Mouse (Mus musculus): ENCODE measurements around the gene Zhx3. TPM values are rescaled to one million over a fixed set of nuclear protein-coding genes. Genes with fewer than 3 reads are reported as not detected.

The Zhx3 gene
- polyA plus RNA-seq, 1 experiment: 7.8 TPM

DNA sequence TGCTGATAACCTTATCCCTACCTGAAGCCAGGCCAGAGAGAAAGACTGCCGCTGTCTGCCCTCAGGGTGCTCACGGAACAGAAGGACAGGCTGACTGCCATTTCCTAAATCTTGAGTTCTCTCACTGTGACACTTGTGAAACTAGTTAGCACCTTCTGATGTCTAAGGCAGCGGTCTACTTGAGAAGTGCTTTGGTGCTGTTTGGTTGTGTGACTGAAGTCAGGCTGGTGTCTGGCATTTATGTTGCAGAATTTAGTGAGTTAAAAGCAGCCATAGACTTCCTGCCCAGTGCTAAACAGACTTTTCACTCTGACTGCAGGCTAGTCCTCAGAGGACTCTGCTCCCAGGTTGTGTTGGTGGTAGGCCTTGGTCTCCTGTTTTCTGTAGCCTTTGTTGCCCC is 138.5 kb downstream of the Zhx3 start:
- H3K27ac ChIP-seq (ENCODE audit: control insufficient read depth, insufficient read depth, low read length): peak overlapping the region; percentile 94
- 35% methylated on average over 3 of the region's 3 CpGs for WGBS
- peak overlapping the region; percentile 7; the same call in 1 of the 2 replicates for H3K4me3 ChIP-seq (ENCODE audit: control insufficient read depth, insufficient read depth, low read length)
- no peak for TF ChIP-seq CTCF (IDR thresholded peaks at IDR 0.05; ENCODE audit: borderline replicate concordance, control insufficient read depth, extremely low read depth, insufficient read depth, low read length, poor library complexity)
- no peak for TF ChIP-seq POLR2A (IDR thresholded peaks at IDR 0.05; ENCODE audit: control insufficient read depth, extremely low read depth, insufficient read depth, low read length, poor library complexity)
- peak; percentile 42 for DNase-seq
- H3K27me3 ChIP-seq (ENCODE audit: control insufficient read depth, insufficient read depth, low read length): no peaks in the 10 kb centered on the region
- H3K4me1 ChIP-seq (replicated peaks; ENCODE audit: control insufficient read depth, insufficient read depth, low read length): peaks cover 58% of the 10 kb centered on the region
- no peaks in the 10 kb centered on the region for H3K36me3 ChIP-seq (ENCODE audit: control insufficient read depth, insufficient read depth, low read length)

DNA sequence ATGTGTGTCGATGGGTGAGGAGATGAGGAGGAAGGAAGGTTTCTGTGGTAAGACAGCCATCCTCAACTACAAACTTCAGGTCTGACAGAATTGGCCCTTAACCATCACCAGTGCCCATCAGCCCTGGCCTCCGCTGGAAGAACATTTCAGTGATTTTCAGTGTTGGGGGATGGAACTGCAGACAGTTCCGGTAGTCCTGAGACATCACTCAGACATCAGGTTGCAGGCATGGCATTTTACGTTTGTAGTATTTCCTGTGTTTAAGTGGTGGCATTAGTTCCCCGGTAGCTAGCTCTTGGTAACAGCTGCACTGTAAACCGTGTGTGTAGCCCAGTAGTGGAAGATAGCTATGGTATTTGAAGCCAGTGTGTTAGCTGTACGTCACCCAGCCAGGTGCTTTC is 139.7 kb downstream of the Zhx3 start:
- peaks cover 51% of the 10 kb centered on the region for H3K4me1 ChIP-seq (replicated peaks; ENCODE audit: control insufficient read depth, insufficient read depth, low read length)
- H3K27me3 ChIP-seq (ENCODE audit: control insufficient read depth, insufficient read depth, low read length): no peaks in the 10 kb centered on the region
- H3K27ac ChIP-seq (ENCODE audit: control insufficient read depth, insufficient read depth, low read length): peak overlapping the region; percentile 94
- WGBS: 2% methylated on average over 7 of the region's 7 CpGs
- no peaks in the 10 kb centered on the region for H3K36me3 ChIP-seq (ENCODE audit: control insufficient read depth, insufficient read depth, low read length)
- no peak for TF ChIP-seq POLR2A (IDR thresholded peaks at IDR 0.05; ENCODE audit: control insufficient read depth, extremely low read depth, insufficient read depth, low read length, poor library complexity)
- H3K4me3 ChIP-seq (ENCODE audit: control insufficient read depth, insufficient read depth, low read length): peak overlapping the region; percentile 80
- peak; percentile 53 for DNase-seq

DNA sequence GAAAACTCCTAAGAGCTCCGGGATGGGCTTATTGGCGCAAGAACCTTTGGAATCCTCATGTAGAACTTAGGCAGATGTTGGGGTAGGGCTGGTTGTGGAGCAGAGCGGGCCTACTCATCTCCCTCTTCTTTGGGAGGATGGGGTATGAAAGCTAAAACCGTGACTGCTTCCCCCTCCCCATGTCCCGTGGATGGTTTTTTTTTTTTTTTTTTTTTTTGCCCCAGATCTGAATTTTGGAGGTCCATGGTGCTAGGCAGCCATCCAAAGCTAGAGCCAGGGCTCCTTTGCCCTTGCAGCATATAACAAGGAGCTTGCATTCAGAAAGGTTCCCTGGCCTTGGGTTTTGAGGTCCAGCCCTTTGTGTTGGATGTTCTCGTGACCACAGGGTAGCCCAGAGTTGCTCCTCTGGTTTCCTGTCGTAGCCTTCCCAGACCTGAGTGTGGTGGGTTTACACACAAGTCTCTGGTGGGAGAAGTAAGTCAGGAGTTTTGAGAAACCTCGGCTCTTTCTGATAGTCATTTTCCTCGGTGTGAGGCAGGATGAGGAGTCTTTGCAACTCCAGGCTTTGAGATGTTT is 140.3 kb downstream of the Zhx3 start:
- Histone ChIP-seq H3K27me3 (ENCODE audit: control insufficient read depth, insufficient read depth, low read length) (no peaks in the 10 kb centered on the region), H3K27ac (ENCODE audit: control insufficient read depth, insufficient read depth, low read length) (peak overlapping the region; percentile 94), H3K4me1 (replicated peaks; ENCODE audit: control insufficient read depth, insufficient read depth, low read length) (peaks cover 50% of the 10 kb centered on the region), H3K36me3 (ENCODE audit: control insufficient read depth, insufficient read depth, low read length) (no peaks in the 10 kb centered on the region), H3K4me3 (ENCODE audit: control insufficient read depth, insufficient read depth, low read length) (peak overlapping the region; percentile 80)
- WGBS: 6% methylated on average over 9 of the region's 9 CpGs
- no peak for DNase-seq
- TF ChIP-seq POLR2A (IDR thresholded peaks at IDR 0.05; ENCODE audit: control insufficient read depth, extremely low read depth, insufficient read depth, low read length, poor library complexity): no peak
- TF ChIP-seq CTCF (IDR thresholded peaks at IDR 0.05; ENCODE audit: borderline replicate concordance, control insufficient read depth, extremely low read depth, insufficient read depth, low read length, poor library complexity): no peak

DNA sequence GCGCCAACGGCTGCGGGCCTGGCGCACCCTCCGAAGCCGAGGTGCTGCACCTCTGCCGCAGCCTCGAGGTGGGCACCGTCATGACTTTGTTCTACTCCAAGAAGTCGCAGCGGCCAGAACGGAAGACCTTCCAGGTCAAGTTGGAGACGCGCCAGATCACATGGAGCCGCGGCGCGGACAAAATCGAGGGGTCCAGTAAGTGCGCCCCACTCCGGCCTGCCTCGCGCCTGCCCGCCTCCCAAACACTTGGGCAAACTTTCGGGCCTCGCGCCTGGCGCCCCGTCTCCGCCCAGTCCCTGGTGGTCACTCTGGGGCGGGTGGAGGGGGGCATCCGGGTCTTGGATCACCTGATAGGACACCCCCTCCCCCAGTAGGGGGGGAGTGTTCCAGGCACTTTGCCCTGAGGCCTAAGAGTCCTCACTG is 140.9 kb downstream of the Zhx3 start:
- WGBS: under 1% methylated on average over 32 of the region's 32 CpGs
- peak overlapping the region; percentile 94 for H3K27ac ChIP-seq (ENCODE audit: control insufficient read depth, insufficient read depth, low read length)
- H3K4me1 ChIP-seq (replicated peaks; ENCODE audit: control insufficient read depth, insufficient read depth, low read length): peaks cover 48% of the 10 kb centered on the region
- H3K27me3 ChIP-seq (ENCODE audit: control insufficient read depth, insufficient read depth, low read length): no peaks in the 10 kb centered on the region
- TF ChIP-seq POLR2A (IDR thresholded peaks at IDR 0.05; ENCODE audit: control insufficient read depth, extremely low read depth, insufficient read depth, low read length, poor library complexity): peak; percentile 7; the same call in 1 of the 2 replicates
- 0 out of 2 replicates have a peak, but pooled peaks have one; percentile 20 for TF ChIP-seq CTCF (IDR thresholded peaks at IDR 0.05; ENCODE audit: borderline replicate concordance, control insufficient read depth, extremely low read depth, insufficient read depth, low read length, poor library complexity)
- no peaks in the 10 kb centered on the region for H3K36me3 ChIP-seq (ENCODE audit: control insufficient read depth, insufficient read depth, low read length)
- H3K4me3 ChIP-seq (ENCODE audit: control insufficient read depth, insufficient read depth, low read length): peak overlapping the region; percentile 80
- no peak for DNase-seq

DNA sequence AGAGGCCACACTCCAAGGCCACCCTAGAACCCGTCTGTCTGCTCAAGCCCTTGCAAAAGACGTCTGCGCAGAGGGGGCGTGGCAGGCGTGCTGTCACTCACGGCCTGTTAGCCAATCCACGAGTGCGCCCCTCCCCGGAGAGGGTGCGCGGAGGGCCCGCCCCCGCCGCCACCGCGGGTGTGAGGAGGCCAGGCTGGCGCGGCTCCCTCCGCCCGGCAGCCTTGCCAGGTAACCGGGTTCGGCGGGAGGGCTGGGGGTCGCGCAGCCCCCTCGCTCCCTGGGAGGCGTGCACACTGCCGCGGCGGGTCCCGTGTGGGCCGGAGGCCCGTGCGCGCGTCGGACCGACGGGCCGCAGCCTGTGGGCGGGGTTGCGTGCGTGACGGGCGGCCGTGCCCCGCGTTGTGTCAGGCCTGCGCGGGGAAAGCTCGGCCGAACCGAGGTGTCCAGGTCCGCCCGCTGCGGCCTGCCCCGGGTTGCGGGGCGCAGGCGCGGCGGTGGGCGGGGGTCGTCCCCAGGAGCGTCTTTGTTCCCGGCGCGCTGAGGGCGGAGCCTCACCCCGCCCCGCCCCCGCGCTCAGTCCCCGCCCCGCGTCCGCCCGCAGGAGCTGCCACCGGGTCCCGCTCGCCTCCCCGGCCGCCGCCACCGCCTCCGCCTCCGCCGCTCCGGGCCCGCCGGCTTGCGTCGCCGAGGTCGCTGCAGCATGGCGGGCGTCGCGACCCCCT is 141.5 kb downstream of the Zhx3 start, which contains the start of gene Plcg1:
Plcg1 (plus strand) TSS at position 184 of the 722 bp plus-strand sequence.
- under 1% methylated on average over 81 of the region's 99 CpGs for WGBS
- Histone ChIP-seq H3K36me3 (ENCODE audit: control insufficient read depth, insufficient read depth, low read length) (no peaks in the 10 kb centered on the region), H3K27me3 (ENCODE audit: control insufficient read depth, insufficient read depth, low read length) (no peaks in the 10 kb centered on the region), H3K4me3 (ENCODE audit: control insufficient read depth, insufficient read depth, low read length) (peak within 1 kb of the TSS; percentile 80), H3K27ac (ENCODE audit: control insufficient read depth, insufficient read depth, low read length) (peak within 1 kb of the TSS; percentile 94), H3K4me1 (replicated peaks; ENCODE audit: control insufficient read depth, insufficient read depth, low read length) (peaks cover 45% of the 10 kb centered on the region)
- DNase-seq: peak; percentile 96
- peak; percentile 70 for TF ChIP-seq POLR2A (IDR thresholded peaks at IDR 0.05; ENCODE audit: control insufficient read depth, extremely low read depth, insufficient read depth, low read length, poor library complexity)
- peak; percentile 46; the same call in 1 of the 2 replicates for TF ChIP-seq CTCF (IDR thresholded peaks at IDR 0.05; ENCODE audit: borderline replicate concordance, control insufficient read depth, extremely low read depth, insufficient read depth, low read length, poor library complexity)

GRCm38 (mm10) chr2:160730797-160731116 is 142.0 kb downstream of the Zhx3 start:
- DNase-seq: no peak
- H3K27ac ChIP-seq (ENCODE audit: control insufficient read depth, insufficient read depth, low read length): no peak overlapping the region
- 9% methylated on average over 19 of the region's 19 CpGs for WGBS
- no peaks in the 10 kb centered on the region for H3K27me3 ChIP-seq (ENCODE audit: control insufficient read depth, insufficient read depth, low read length)
- no peaks in the 10 kb centered on the region for H3K36me3 ChIP-seq (ENCODE audit: control insufficient read depth, insufficient read depth, low read length)
- H3K4me3 ChIP-seq (ENCODE audit: control insufficient read depth, insufficient read depth, low read length): peak overlapping the region; percentile 80
- TF ChIP-seq CTCF (IDR thresholded peaks at IDR 0.05; ENCODE audit: borderline replicate concordance, control insufficient read depth, extremely low read depth, insufficient read depth, low read length, poor library complexity): no peak
- no peak for TF ChIP-seq POLR2A (IDR thresholded peaks at IDR 0.05; ENCODE audit: control insufficient read depth, extremely low read depth, insufficient read depth, low read length, poor library complexity)
- H3K4me1 ChIP-seq (replicated peaks; ENCODE audit: control insufficient read depth, insufficient read depth, low read length): peaks cover 41% of the 10 kb centered on the region

All from thymus, adult 2 months (tissue).